ENCODE assay signal across 8 mouse cellular contexts in the genomic region with DNA sequence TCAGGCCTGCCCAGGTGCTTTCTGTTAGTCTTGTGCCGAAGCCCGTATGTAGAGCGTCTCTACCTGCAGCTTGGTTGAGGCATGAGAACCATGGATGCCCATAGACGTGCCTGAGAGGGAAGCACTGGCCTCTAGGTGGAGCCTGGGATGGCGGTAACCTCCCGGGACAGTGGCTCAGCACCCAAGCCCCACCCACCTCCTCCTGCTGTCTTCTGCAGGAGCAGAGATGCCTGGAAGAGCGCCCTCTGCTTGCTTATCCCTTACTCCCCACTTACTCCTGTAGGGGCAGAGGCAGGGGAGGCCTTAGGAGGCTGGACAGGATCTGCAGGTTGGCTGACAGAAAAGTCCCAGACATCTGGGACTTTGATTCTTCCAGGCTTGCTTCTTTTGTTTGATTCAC.
DNase-seq lines count a peak whose midpoint lies in the region; TF ChIP-seq lines count a peak whose summit lies in the region.

No protein-coding gene starts in this region.

- H3K36me3 ChIP-seq in E14TG2a.4 (ENCODE audit: insufficient read depth, low read length), result no peaks in the 10 kb centered on the region

- H3K9me3 ChIP-seq in E14TG2a.4 (ENCODE audit: low read length), result peaks cover 10% of the 10 kb centered on the region

- H3K4me3 ChIP-seq in E14TG2a.4 (replicated peaks; ENCODE audit: low read length), result 0 out of 2 replicates have a peak overlapping the region, but pooled peaks have one; percentile 23

- peak; percentile 9 for DNase-seq in layer of hippocampus, adult 11-12 months (ENCODE audit: low spot score)
- no peak for DNase-seq in layer of hippocampus, postnatal 36 days
- peak; percentile 73 for DNase-seq in adrenal gland, postnatal 25 days
- peak; percentile 25 to 68 for DNase-seq in kidney, postnatal 36 days
- DNase-seq in cerebellum, adult 8-10 months, result no peak
- DNase-seq in right cerebral cortex, postnatal 25 days, result no peak
- no peak for DNase-seq in heart, adult 8-10 months (ENCODE audit: low spot score)

- peak; percentile 55 for TF ChIP-seq CTCF in E14TG2a.4 (conservative IDR thresholded peaks at IDR 0.05; ENCODE audit: low read length)

- peaks cover 7% of the 10 kb centered on the region; the same call in 1 of the 2 replicates for H3K27me3 ChIP-seq in E14TG2a.4 (ENCODE audit: insufficient read depth, low read length)

- peaks cover 66% of the 10 kb centered on the region for H3K4me1 ChIP-seq in E14TG2a.4 (replicated peaks; ENCODE audit: low read depth, low read length)

Comparison
In these comparisons a context has a peak if more than half of its experiments do, and no peak if none do; other contexts are left out.
1. DNase-seq: peak in layer of hippocampus, adult 11-12 months (single experiment), adrenal gland, postnatal 25 days (single experiment) and kidney, postnatal 36 days (2 of 2); none in layer of hippocampus, postnatal 36 days (0 of 2), cerebellum, adult 8-10 months (single experiment), right cerebral cortex, postnatal 25 days (single experiment) and heart, adult 8-10 months (single experiment).